Mouse (Mus musculus): ENCODE measurements at regions not wholly inside any gene's neighbourhood (a gene's known extent, or its start where the extent isn't known, plus 50 kb on each side); places are given as distances from the start of the nearest gene placed in this dataset.

DNA sequence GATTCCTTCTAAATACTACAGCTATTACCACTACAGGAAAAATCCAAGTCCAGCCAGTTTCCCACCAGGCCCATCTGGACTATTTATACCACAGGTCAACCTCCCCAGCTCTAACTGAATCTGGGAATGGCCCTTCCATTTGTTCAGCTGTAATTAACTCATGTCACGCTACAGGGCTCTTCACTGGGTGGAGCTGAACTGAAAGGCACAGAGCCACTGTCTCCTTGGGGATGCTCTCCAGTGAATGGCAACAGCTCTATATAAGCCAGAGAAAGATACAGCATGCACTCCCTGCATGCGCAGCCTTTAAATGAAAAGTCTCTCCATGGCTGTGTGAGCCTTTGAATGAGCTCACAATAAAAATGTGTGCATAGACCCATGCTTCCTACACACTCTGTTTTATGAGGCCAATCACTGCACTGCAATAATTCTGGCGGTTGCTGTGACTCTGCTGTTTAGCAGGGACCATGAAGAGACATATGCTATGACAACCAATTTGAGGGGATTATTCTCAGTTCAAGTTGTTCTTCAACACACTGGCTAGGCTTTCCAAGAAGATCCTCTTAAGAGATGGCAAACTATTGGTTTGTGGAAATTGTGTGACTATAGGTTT lies 376.3 kb upstream of the Kif18a start:
- no peak for DNase-seq (ENCODE audit: low read depth, low spot score)

DNA sequence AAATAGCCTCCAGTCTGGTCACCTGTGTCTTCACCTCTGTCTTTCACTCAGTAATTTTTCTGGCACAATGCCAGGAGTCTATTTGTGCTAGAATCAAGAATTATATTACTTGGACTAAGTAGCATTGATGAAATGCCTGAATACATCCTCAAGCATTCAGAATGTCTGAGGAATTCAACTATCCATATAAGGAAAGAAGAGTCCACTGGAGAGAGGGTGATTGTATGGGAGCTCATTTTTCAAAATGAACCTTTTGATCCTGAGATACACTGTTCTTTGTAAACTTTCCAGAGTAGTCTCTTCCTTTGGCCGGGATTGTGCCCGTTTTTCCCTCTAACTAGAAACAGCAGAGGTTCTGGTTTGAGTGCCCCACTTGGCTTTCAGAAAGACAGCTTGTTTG lies 367.0 kb upstream of the Kif18a start:
- no peak for DNase-seq (ENCODE audit: low read depth, low spot score)

DNA sequence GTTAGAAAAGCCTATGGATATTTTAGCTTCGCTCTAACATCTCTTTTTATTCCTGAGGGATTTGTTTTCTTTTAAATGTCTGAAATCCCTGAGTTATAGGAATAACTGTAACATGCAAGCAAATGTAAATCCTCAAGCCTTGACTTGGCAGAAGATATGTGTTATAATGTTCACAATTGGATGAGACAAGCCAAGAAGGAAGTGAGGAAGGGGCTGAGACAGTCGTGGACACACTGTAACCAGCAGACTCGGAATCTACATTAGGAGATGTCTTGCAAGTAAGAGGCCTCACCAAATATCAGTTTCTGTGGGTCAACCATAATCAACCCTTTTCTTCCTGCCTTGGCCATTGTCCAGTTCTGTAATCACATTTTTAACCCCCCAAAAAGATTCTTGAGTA lies 366.6 kb upstream of the Kif18a start:
- no peak for DNase-seq (ENCODE audit: low read depth, low spot score)

- DNase-seq (ENCODE audit: low read depth, low spot score) = no peak
Measured at GRCm38 (mm10) chr2:108919500-108920045, 361.0 kb upstream of the Kif18a start.

- DNase-seq (ENCODE audit: low read depth, low spot score) = no peak
Measured at GRCm38 (mm10) chr2:108920111-108920510, 360.4 kb upstream of the Kif18a start.

- peak; percentile 24 for DNase-seq (ENCODE audit: low read depth, low spot score)
Measured at GRCm38 (mm10) chr2:108935981-108936762, 344.4 kb upstream of the Kif18a start.

DNA sequence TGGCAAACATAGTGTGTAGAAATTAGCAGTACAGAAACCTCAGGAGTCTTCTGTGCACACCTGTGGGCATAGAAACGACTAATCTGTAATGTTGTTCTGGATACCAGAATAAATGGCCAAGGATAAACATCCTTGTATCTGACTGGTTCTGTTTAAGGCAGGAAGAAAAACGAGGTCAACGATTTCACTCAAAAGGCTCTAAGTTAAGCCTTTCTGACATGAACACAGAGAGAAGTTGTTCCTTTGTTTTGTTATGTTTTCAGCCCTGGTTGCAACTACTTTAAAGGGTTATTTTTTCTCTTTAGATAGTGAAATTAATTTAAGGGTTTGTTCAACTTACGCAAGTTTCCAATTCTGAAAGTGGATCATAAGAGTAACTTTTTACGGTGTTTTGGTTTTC lies 299.6 kb upstream of the Kif18a start:
- DNase-seq (ENCODE audit: low read depth, low spot score) = no peak

DNA sequence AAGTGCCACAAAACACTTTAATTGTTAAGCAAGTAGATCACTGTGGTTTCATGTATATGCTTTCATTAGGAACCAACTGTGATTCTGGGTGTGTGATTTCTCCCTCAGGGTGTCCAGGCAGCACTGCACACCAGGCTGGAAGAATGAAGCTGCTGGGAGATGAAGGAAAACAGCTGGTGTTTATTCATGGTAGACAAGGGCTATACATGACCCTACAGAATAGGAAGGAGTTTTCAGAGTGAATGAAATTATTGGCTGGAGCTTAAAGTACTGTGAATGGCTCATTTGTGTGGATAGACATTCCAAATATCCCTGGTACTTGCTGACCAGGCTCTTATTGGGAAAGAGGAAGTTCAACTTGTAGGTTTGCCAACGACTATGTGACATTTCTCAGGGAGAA lies 264.3 kb upstream of the Kif18a start:
- no peak for DNase-seq (ENCODE audit: low read depth, low spot score)

DNA sequence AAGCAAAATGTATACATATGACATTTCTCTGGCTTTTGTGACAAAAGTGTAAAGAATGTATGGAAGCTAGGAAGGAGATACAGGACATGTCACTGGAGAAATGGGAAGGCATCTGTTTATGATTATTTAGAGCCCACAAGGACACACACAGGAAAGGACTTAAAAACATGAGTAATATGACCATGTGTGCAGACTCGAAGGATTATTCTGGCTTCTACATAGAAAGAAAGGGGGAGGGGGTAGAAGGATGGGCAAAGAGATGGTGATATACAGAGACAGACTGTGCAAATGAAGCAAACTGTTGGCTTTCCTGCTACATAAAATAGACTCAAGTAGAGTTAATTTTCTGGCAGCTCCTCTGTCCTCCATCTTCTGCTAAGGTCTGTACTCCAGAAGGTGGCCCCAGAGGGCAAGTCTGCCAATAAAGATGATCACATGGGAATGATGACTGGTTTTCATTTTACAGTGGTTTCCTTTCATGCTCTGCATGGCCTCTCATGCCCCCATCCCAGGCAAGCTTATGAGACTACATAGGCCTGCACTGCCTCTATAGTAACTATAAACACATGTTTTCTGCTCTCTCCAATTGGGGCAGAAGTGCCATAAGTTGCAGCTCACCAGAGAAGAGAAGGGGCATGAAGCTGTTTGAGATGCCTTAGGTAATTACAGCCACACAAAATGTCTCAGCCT lies 263.4 kb upstream of the Kif18a start:
- DNase-seq (ENCODE audit: low read depth, low spot score) = no peak

DNA sequence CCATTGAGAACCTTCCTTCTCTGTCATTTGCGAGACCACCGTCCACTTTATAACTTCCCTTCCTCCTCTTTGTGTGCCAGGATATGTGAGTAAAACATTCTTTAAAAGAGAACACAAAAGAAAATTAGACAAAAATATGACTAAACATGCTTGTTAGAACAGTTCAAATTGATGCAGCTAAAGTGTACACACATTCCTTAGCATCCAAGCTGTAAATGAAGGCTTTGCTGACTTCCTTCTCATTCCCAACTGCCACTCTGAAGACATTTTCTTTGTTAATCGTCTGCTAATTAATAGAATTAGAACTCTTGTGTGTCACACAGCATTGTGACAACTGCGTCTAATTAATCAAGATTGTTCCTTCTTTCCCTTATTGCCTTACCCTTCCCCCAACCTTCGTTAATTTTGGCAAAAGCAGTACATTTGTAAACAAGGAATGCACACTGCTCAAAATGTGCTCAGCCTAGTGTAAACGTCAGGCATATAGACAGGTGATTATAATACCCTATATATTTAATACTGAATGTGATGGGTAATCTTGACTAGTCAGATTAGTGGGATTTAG lies 242.3 kb upstream of the Kif18a start:
- no peak for DNase-seq (ENCODE audit: low read depth, low spot score)
